Mouse (Mus musculus) urinary bladder, postnatal 25 days (tissue): ENCODE data around the gene Ptprg.

Source experiments
- DNase-seq: peaks from one replicate; pipeline ENCODE4 v3.0.0; 2022; ENCODE audit warnings: low spot score

Gene Ptprg

DNA sequence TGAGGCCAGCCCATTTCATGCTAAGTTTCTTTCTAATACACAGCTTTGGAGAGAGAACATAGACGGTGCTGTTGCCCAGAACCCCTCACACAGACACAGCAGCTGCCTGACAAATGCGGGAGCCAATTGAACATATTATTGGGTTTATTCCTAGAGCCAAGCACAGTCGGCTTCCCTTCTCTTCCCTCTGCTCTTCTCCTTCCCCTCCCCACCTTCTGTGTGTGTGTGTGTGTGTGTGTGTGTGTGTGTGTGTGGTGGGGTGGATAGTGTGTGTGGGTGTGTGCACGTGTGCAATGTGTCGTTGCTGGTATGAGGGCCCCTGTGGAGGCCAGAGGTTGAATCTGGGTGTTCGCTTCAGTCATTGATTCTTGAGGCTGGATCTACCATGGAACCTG is 270.4 kb downstream of the Ptprg start:
- DNase-seq, result no peak

- no peak for DNase-seq
Measured at GRCm38 (mm10) chr14:11824915-11825314, 271.6 kb downstream of the Ptprg start.

GRCm38 (mm10) chr14:11825551-11825950 is 272.2 kb downstream of the Ptprg start:
- no peak for DNase-seq

DNA sequence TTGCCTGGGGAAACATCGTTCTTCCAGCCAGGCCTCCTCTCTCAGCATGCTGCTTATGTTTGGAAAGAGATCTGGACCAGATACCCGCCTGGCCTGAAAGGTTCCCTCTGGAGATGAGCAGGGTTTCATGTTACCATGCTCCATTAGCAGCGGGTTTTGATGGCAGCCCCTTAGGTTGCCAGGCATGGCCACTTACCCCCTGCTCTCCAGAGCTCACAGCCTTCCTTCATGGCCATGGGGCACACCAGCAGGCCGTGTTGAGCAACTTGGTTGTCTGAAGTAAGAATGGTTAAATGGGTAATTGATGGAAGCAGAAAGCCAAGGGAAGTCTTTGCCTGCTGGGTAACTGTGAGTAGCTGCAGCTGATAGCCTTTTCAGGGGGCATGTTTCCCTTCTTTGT is 274.8 kb downstream of the Ptprg start:
- DNase-seq, result no peak

GRCm38 (mm10) chr14:11833678-11834077 is 280.3 kb downstream of the Ptprg start:
- no peak for DNase-seq

DNA sequence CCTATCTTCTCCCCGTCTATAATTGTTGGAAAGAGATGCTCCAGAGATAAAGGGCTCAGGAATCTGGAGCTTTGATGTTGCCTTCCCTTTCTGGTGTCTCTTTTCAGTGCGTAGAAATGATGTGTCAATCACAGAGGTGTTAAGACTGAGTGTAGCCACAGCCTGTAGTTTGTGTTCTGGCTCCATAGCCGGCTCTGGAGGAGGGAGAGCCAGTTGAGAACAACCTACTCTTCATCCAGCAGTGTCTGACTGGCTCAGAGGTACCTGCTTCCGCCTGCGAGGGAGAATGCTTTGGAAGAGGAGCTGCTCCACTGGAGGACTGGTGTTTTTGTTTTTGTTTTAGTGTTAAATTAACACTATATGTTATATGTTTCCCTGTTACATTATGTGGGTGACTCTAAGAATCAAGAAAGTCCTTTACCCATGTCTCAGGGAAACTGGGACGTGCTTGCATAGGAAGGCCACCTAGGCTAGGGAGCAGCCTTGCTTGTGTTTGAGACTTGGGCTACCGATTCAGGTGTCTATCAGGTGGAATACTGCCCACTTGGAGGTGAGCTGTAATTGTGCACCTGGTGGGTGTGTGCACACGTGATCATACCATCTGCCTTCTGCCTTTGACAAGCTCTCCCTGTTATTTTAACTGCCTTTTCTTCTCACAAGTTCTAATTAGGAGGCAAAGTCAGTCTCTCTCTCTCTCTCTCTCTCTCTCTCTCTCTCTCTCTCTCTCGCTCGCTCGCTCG is 282.5 kb downstream of the Ptprg start:
- no peak for DNase-seq

DNA sequence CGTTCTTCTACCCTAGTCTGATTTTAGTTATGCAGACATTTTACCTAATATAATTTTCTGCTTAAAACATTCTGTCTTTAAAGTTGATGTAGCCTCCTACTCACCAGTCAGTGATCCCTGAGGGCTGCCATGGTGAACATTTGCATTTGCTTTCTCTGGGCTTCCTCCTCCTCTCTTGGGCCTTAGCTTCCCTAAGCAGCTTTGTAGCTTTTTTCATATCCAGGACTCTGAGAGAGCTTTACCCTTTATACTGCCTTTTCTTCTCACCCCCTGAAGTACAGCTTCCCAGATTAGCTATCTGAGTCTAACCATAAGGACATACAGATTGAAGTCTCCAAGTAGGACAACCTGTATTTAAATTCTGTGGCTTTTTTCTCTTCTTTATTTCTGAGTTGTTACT is 284.4 kb downstream of the Ptprg start:
- no peak for DNase-seq

DNA sequence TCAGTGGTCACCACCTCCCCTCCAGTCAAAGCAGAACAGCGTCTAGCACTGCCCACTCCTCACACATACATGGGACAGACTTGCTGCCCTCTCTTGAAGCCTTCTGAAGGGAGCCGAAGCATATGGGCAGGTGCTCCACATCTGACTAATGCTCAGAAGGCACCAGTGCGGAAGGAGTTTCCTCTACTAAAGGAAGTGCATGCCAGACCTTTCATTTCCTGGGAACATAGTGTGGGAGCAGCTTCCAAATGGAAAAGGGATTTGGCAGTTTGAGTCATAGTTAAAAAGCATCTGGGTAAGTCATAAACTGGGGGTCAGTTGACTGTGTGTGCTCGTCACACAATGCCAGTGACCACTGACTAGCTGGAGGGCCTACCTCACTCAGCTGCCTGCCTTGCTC is 288.3 kb downstream of the Ptprg start:
- no peak for DNase-seq

- DNase-seq, result no peak
Measured at GRCm38 (mm10) chr14:11852896-11853295, 299.6 kb downstream of the Ptprg start.

- no peak for DNase-seq
Measured at GRCm38 (mm10) chr14:11855499-11855898, 302.2 kb downstream of the Ptprg start.

DNA sequence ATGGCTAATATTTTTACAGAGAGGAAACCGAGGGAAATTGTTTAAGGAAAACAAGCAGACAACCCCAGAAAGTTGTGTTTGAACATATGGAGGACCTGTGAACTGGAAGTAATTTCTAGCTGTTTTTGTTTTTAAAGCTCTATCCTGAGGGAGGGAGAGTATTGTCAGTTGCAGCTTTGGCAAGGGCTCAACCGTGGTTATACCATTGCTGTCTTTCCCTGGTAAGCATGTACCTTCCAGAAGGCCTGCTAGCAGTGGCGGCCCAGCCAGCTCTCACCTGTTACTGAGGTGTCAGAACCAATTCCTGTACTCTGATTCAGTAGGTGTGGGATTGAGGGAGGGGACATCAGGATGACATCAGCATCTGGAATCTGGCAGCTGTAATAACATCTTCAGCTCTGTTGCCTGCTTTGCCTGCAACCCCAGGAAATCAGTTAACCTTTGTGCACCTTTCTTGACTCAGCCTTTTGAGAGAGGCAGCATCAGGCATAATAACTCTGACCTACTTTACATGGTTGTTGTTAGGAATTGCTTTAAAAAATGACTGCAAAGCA is 304.7 kb downstream of the Ptprg start:
- DNase-seq, result no peak

DNA sequence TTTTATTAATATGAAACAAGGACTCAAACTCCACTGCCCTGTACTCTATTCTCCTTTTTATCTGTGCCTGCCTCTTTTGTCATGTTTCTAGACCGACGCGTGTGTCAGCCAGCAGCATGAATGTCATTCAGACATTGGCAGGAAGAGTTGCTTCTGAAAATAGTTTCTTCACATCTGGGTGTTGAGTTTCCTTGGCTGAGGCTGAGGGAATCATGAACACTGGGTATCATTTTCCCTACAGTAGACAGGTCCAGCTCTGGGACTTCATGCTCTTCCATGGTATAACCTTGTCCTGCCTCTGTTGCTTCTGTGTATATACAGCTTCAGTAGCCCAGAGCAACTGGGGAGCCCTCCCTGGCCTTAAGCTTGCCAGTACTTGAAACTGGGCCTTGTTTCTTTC is 310.0 kb downstream of the Ptprg start:
- no peak for DNase-seq

DNA sequence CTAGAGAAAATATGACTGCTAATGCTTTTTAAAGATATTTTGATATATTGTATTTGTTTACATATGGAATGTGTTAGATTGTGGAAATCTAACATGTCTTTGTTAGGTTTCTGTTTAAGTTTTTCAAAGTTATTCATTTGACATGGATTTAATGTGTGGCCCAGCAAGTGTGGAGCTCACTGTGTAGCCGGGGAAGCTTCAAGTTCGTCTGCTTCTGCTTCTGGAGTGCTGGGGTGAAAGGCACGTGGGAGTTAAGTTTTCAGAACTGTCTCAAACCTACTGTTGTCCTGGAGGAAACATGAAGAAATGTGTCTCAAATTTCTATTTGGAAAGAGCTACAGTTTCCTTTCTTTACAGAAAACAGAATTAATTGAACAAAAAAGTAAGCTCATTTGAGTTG is 311.5 kb downstream of the Ptprg start:
- no peak for DNase-seq

DNA sequence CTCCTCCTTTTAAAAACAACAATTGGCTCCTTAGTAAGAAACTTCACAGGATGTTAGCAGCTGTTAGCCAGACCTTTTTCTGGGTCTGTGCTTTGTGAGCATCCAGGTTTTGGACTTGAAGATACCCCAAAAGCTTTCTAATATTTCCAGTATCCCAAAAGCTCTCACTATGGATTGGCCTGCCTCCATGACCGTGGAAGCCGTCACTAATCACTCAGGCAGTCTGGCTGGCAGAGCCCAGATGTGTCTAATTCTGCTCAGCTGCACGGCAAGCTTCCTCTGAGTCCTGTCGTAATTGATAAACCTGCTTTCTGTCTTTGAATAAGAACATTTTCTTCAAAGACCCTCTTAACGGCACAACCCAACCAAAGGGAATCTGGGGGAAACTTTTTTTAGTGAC is 312.0 kb downstream of the Ptprg start:
- no peak for DNase-seq

DNA sequence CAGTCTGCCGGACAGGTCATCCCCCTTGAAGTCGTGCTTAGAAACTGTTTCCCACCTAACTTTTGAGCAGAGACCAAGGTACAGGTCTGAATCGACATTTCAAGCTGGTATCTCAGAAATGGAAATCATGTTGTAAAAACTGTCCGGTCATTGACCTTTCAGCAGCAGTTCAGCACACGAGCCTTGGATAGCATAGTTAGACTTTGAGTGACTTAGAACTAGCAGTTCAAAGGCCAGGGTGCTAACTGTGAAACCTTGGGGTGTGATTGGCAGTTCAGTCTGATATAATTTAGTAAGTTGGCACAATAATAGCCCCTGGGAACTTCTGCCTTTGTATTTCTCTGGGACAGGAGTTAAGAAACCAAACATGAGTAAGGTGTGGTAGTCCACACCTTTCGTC is 312.5 kb downstream of the Ptprg start:
- no peak for DNase-seq

DNA sequence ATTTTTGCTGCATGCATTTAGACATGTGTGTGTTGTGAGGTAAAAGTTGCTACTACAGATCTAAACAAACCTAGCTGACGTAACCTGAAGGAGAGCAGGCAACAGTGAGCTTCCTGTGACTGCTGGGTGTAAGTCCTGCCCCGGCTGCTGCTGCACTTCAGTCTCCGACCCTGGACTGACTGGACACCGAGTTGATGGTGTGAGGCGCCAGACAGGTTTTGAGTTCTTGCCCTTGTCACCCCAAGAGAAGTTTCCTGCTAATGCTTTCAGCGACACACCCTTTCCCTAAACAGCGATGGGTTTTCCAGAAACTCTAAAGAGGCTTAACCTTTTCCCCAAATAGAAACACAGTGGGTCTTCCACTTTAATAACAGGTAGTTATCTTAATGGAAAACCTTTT is 313.1 kb downstream of the Ptprg start:
- DNase-seq, result no peak

DNA sequence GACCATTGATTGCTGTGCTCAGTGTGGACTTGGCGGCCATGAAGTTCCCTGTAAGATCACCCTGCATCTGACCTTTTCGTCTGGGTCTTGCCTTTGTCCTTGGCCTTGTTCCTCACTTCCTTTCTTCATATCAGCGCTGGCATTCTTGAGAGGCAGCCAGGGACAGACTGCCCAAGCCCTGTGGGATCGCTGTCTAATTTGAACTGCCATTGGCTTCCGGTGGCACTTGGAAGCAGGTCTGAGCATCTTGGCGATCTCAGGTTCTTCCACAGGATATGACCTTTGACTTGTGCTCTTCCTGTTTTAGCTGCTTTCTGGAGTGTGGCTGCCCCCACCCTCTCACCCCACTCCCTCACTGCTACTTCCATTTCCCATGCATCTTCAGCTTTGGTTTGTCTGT is 315.3 kb downstream of the Ptprg start:
- DNase-seq, result no peak

GRCm38 (mm10) chr14:11871752-11872344 is 318.5 kb downstream of the Ptprg start:
- no peak for DNase-seq

DNA sequence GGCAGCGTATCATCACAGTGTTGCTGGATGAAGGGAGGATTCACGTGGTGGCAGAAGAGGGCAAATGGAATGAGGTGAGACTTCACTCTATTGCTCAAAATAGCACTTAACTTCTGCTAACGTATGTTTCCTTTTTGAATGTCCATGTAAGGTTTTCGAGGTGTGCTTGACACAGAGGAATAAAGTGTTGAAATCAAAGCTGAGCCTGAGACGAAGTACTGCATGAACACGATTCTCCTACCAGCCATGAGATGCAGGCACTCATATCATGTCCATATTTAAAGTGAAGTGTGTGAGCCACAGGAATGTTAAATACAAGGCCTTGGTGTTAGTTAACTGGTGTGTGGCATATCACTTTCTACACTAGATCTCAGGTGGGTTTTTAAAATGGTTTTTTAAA is 320.9 kb downstream of the Ptprg start:
- DNase-seq, result no peak

- no peak for DNase-seq
Measured at GRCm38 (mm10) chr14:11874960-11875889, 321.9 kb downstream of the Ptprg start.

DNA sequence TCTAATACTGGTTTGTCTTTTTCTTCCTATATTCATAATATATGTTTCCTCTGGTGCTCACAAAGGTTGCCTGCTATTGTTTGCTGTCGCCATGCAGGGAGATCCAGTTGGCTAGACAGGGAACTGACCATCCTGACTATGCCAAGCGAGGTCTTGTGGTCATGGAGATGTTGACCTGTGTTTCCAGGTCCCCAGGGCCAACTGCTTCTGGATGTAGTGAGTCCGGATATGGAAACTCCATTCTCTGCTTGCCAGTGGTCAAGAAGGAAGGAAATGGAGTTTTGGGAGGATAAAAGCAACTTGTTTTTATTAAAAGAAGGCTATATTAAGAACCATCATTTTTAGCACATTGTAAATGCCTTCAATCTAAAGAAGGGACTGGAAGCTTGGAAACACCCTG is 327.8 kb downstream of the Ptprg start:
- no peak for DNase-seq

- DNase-seq, result no peak
Measured at GRCm38 (mm10) chr14:11883142-11883921, 330.0 kb downstream of the Ptprg start.
